Mouse (Mus musculus): ENCODE results near the gene Ppp1r14b.

- no peak for TF ChIP-seq CTCF (IDR thresholded peaks at IDR 0.05; ENCODE audit: borderline replicate concordance, control insufficient read depth, extremely low read depth, insufficient read depth, low read length, poor library complexity)
- TF ChIP-seq POLR2A (IDR thresholded peaks at IDR 0.05; ENCODE audit: control insufficient read depth, extremely low read depth, insufficient read depth, low read length, poor library complexity), result peak; percentile 4; the same call in 1 of the 2 replicates
These were observed 43.0 kb downstream of the Ppp1r14b start for GRCm38 (mm10) chr19:7017541-7018457.
